Mouse (Mus musculus) heart, postnatal 14 days (tissue): ENCODE data around the gene Iqcn. TPM values are rescaled to one million over a fixed set of nuclear protein-coding genes. Genes with fewer than 3 reads are reported as not detected.

Experiments
- DNase-seq, 2 experiments: peaks; one replicate each; pipeline ENCODE4 v3.0.0; 2021 to 2022
- intact Hi-C: fragments of 180-260 bp; cut with DNase I; formaldehyde crosslinking; loops from one replicate; pipeline ENCODE4 v1.15.1; 2025
- total RNA-seq, 2 experiments: library from RNA; stranded (reverse); gene quantifications; 2 replicates each; pipeline ENCODE4 v1.2.3; 2021

The Iqcn gene
- total RNA-seq, 2 experiments from 2014 or later = 0.10 to 0.12 TPM

DNA sequence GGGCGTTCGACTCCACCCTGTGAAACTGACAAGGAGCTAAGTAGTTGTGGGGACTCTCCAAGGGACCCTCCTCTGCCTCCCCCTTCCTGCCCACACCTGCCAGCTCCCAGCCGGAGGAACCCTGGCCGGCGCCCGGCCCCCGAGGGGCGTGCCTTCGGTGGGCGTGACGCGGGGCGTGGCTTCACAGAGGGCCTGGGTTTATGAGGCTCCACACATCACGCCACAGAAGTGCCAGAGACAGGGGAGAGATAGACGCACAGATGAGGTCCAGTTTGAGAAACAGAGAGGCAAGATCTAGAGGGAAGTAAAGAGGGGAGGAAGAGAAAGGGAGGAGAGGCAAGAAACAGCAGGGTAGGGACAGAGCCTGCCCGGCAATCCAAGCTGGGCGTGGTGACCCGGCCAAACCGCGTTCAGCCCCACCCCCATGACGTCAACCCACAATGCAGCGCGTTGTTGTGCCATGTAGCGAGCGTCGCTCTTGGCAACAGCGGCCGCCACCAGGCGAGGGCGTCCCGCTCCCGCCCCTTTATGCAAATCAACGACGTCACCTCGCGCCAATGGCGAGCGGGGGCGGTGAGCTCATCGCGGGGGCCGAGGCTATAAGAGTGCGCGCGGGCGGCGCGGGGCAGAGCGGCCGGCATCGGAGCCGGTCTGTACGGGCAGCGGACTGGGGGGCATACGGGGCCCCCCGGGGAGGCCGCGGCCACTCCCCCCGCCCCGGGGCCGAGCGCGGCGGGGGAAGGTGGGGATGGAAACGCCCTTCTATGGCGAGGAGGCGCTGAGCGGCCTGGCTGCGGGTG lies 4.7 kb upstream of the Iqcn start, which contains the start of gene Jund:
Jund (plus strand) TSS at position 640 of the 800 bp plus-strand sequence.
- intact Hi-C loops = no loop called here
- DNase-seq = peak; percentile 100

DNA sequence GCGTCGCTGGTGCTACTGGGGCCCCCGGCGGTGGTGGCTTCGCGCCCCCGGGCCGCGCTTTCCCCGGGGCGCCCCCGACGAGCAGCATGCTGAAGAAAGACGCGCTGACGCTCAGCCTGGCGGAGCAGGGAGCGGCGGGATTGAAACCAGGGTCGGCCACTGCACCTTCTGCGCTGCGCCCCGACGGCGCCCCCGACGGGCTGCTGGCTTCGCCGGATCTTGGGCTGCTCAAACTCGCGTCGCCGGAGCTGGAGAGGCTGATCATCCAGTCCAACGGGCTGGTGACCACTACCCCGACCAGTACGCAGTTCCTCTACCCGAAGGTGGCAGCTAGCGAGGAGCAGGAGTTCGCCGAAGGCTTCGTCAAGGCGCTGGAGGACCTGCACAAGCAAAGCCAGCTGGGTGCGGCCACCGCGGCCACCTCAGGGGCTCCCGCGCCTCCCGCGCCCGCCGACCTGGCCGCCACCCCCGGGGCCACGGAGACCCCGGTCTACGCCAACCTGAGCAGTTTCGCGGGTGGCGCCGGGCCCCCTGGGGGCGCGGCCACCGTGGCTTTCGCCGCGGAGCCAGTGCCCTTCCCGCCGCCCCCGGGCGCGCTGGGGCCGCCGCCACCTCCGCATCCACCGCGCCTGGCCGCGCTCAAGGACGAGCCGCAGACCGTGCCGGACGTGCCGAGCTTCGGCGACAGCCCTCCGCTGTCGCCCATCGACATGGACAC lies 4.0 kb upstream of the Iqcn start:
- intact Hi-C loops = no loop called here
- peak in 1 of 2 experiments; percentile 69 for DNase-seq

DNA sequence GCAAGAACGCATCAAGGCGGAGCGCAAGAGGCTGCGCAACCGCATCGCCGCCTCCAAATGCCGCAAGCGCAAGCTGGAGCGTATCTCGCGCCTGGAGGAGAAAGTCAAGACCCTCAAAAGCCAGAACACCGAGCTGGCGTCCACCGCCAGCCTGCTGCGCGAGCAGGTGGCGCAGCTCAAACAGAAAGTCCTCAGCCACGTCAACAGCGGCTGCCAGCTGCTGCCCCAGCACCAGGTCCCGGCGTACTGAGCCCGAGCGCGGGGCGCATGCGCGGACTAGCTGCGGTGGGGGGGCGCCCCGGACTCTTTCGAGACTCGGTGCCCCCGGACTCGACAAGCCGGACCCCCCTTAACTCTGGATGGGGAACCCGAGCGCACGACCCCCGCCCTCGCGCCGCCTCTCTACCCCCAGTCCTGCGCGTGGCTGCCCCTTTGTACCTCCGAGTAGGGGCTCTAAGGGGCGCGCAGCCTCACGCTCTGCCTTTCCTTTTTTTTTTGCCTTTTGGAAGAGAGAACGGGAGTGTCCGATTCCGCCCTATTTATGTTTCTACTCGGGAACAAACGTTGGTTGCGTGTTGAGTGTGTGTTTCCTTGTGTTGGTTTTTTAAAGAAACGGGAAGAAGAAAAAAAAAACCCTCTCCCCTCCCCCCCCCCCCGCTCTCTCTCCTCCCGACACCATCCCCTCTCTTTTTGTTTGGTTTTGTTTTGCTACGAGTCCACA lies 3.3 kb upstream of the Iqcn start:
- intact Hi-C loops = loop anchor here (1.0 to 5.0 kb wide), 3 partner anchors 28 to 88 kb away; no protein-coding TSS in a partner anchor

DNA sequence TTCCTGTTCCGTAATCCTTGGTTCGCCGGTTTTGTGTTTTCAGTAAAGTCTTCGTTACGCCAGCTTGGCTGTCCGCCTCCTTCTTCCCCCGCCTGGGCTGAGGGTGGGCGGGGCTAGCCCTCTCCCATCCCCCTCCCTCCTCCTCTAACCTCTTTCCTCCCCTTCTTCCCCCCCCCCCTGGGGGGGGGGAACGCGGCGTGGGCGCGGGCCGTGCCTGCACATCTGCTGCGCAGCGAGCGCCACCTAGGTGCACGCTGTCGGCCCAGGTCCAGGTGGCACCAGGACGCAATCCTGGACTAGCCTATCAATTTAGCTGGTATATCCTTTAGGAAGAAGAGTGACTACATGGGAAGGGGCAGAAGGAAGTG lies 2.7 kb upstream of the Iqcn start:
- DNase-seq = peak; percentile 90 to 92
- intact Hi-C loops = loop anchor here (1.0 to 5.0 kb wide), 3 partner anchors 28 to 88 kb away; no protein-coding TSS in a partner anchor

More for the DNA sequence above, 3.3 kb upstream of the Iqcn start:
- DNase-seq = peak; percentile 84 to 85

DNA sequence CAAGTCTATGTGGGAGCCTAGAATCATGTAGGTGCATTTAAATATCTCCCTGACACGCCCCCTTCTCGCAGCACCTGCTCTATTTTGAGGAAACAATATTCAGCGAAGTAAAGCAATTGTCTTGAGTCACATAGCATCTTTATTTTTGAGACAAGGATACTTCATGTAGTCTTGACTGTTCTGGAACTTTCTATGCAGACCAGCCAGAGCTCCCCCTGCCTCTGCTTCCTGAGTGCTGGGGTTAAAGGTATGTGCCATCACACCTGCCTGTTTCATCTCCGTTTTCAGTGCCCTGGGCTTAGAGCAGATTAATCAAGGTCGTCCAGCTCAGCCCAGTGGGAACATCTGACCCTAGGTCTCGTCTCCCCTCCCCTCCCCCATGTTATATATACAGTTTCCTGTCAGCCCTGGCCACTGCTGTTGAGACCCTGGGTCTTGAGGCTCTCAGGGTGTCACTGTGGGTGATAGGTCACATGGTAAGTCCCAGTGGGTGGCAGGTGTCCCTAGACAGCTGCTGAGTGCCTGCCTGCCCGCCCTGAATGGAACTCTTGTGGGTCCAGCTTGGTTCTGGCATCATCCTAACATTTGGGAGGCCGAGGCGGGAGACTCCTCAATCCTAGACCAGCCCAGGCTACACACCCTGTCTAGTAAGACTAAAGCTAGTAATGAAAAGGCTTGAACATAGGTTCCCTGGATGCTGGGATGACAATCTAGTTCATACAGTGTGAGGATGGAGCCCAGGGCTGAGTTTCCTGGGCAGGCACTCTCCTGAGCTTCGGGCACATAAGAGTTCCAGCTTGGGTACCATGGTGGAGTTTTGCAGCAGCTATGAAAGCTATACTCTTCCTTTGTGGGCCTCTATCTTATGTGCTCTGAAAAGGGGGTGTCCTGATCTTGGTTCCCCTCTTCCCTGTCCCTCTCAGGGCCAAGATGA lies 1.9 kb upstream of the Iqcn start:
- intact Hi-C loops = loop anchor here (5.0 kb wide), 2 partner anchors 74 to 89 kb away; no protein-coding TSS in a partner anchor
- DNase-seq = no peak

DNA sequence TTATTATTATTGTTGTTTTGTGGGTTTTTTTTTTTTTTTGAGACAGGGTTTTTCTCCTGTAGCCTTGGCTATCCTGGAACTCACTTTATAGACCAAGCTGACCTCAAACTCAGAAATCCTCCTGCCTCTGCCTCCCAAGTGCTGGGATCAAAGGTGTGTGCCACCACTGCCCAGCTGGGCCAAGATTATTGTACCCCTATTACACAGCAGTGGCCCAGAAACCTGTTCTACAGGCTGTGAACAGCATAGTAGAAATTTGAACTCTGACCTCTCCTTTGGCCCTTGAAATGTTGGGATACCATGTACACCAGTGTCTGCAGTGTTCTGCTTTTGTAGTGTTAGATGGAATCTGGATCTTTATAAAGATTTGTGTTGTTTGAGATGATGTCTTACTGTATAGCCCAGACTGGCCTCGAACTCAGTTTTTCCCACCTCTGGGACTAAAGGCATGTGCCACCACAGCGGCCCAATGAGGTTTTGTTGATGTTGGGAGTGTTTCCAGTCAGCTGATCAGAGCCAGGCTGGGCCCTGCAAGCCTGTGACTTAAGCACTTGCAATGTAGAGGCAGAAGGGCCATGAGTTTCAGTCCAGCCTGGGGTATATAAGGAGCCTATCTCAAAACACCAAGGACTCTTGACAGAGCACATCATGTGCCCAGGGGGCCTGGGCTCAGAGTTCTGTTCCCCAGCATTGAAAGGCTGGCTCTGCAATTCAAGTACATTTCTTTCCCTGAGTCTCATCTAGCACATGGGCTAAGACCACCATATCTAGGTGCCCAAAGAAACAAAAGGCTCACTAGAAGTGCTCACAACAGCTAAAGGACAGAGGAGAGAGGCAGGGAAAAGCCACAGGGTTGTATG lies 1.0 kb upstream of the Iqcn start:
- DNase-seq = no peak
- intact Hi-C loops = loop anchor here (5.0 kb wide), 2 partner anchors 75 to 90 kb away; no protein-coding TSS in a partner anchor

DNA sequence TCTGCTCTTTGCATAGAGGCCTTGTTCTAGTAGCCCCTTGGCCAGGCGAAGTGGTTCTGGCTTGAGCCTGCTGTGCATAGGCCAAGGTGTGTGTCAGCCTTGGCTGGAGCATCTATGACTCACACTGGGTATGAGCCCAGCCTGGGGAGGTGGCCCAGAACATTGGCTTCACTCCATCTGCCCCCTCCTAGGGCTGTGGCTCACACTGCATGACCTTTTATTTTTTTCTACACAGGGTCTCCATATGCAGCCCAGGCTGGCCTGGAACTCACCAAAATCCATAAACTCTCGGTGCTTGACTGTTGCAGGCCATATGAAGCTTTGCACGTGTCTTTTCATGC lies 445 bp upstream of the Iqcn start:
- peak; percentile 83 to 88 for DNase-seq
- intact Hi-C loops = loop anchor here (5.0 kb wide), 2 partner anchors 76 to 91 kb away; no protein-coding TSS in a partner anchor

DNA sequence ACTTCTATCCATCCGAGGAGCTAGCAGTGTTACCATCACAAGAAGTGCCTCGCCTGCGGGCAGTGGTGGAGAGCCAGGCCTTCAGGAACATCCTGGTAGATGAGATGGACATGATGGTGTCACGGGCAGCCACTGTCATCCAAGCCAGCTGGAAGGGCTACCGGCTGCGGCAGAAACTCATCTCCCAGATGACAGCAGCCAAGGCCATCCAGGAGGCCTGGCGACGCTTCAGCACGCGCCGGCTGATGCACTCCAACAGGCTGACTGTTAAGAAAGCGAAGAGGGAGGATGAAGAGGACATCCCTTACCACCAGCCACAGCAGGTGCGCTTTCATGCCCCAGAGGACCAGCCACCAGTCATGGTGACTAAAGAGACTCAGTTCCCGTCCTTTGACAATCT lies 5.0 kb downstream of the Iqcn start:
- intact Hi-C loops = no loop called here
- no peak for DNase-seq

DNA sequence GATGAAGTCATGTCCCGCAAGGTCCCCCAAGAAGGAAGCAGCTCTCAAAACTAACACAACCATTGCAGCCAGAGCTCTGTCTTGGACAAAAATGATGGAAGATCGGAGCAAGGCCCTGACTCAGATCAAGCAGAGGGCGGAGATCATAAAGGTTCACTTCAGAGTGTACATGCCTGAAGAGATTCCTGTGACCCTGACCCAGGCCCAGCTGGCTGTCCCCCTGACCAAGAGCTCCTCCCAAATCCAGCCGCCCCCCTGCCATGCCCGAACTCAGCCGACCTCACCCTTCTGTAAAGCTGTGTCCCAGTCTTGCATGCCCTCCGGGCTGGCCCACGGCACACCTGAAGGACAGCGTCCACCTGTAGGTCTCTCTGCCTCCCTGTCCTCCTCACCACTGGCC lies 6.5 kb downstream of the Iqcn start:
- no peak for DNase-seq
- intact Hi-C loops = no loop called here

DNA sequence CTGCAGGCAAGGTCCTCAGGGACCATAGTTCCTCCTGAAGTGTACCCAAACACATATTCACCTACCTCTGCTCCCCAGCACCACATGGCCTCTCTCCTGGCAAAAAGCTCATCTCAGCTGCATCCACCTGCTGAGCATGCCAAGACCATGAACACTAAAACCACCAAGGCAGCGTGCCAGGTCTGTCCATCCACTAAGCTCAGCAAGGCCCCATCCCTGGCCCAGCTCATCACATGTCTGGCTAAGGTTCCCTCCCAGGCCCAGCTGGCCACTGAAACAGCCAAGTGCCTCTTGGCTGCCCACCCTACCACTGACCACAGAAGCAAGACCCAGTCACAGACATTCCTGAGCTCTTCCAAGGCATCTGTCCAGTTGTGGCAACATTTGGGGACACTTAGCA lies 7.0 kb downstream of the Iqcn start:
- DNase-seq = peak; percentile 47 to 54
- intact Hi-C loops = no loop called here

DNA sequence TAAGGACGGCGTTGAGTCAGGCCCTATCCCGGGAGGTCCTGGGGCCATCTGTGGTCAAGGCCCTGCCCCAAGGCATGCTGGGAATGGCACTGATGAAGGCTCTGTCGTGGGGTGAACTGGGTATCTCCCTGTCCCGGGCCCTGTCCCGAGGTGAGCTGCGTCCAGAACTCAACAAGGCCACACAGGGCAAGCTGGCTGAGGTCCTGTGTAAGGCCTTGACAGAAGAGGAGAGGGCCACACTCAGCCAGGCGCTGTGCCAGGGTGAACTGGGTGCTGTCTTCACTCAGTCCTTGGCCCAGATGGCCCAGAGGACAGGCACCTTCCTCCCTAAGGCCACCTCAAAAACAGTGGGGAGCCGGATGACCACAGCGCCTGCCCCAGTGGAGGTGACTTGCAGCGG lies 7.8 kb downstream of the Iqcn start:
- no peak for DNase-seq
- intact Hi-C loops = no loop called here

DNA sequence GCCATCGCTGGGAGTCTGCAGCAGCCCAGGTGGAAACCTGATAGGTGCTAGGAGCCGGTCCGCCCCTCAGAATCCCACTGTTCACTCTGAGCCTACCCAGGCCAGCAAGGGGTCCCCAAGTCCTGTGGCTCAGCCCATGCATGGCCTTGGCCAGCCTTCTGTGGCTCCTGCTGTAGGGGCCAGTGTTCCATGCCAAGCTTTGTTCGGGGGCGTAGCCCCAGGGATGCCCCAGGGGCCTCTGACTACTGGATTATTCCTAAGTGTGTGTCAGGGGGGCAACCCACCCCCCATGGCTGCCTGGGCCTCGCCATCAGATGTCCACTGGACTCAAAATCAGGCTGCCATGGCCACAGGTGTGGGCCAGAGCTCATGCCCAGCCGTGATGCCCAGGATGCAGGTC lies 10.7 kb downstream of the Iqcn start:
- no peak for DNase-seq
- intact Hi-C loops = no loop called here

DNA sequence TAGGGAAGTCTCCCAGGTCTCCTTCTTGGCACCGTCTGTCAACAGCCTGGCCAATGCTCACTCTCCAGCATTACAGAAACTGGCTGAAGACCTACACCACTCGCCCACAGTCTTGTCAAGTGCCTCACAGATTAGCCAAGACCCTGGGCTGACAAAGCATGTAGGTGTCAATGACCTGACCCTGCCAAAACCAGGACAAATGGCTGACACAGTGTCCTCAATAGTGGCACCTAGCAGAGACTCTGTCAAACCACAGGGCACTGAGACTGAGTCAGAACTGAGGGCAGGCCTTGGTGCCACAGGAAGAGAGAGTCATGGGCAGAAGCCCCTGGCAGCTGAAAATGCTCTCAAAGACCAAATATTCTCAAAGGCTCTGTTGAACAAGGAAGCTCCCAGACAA lies 11.8 kb downstream of the Iqcn start:
- intact Hi-C loops = no loop called here
- no peak for DNase-seq

DNA sequence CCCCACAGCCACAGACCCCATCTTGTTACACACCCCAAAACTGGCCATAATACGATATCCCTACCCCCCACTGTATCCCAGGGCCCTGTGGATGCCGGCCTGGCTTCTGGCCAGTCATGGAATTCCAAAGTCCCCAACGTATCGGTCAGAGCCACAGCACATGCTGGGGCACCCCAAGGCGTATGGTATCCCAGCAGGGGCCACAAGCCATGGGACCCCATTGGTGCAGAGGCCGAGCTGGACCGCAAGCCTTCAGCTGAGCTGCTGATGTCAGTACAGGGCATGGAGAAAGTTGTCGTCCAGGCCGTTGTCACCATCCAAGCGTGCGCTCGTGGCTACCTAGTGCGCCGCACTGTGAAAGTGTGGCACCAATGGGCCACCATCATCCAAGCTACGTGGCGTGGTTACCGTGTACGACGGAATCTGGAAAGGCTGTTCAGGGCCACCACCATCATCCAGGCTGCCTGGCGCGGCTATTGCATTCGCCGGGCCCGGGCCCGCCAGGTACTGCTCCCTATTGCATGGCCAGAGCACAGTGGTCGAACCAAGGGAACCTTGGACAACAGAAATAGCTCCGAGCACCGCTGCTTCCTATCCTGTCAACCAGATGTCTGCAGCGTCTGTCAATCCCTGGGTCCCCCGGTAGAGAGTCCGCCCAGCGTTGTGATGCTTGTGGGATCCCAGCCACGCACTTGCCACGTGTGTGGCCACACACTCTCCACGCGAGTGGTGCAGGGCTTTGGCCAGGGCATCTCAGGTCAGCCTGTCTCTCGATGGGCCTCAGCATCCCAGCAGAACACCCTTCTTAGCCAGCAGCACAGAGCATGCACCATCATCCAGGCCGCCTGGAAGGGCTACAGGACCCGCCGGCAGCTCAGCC lies 13.5 kb downstream of the Iqcn start:
- no peak for DNase-seq
- intact Hi-C loops = no loop called here

DNA sequence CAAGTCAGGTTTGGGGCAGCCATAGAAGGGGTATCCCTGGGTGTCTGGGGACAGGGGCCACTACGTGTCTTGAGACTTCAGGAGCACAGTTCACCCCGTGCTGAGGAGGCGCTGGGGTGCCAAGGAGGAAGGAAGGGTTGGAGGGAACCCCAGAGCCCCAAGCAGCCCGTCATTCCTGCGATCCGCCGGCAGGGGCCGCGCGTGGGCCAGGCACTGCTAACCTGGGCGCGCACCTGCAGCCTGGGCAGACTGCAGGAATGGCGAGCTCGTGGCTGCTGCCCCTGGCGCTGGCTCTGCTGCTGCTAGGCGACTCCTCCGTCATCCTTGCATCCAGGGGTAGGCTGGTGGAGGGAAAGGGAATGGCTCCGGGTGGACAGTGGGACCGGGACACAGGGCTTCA lies 15.0 kb downstream of the Iqcn start, which contains the start of gene Gm3336:
Gm3336 (plus strand) TSS at position 247 of the 400 bp plus-strand sequence.
- DNase-seq = peak; percentile 71 to 74
- intact Hi-C loops = no loop called here

DNA sequence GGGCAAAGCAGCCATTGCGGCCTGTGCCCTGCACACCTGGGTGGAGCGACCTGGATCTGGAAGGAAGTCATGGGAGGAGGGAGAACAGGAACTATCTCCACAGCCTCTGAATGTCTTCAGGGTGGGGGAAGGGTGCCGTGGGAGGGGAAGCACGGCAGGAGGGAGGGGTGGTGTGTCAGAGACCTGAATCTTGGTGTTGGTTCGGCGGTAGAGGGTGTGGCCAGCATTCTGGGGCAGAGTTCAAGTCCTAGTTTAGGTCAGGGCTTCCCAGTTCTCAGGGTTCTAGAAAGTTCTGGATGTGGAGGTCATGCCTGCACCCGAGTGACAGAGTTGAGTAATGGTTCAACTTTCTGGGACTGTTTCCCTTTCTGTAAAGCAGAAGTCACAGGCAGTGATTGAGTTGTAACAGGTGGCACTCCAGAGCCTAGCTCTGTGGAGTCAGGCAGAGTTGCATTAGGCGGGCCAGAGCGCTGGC lies 16.6 kb downstream of the Iqcn start:
- no peak for DNase-seq
- intact Hi-C loops = loop anchor here (1.0 kb wide), 3 partner anchors 32 to 124 kb away; no protein-coding TSS in a partner anchor

DNA sequence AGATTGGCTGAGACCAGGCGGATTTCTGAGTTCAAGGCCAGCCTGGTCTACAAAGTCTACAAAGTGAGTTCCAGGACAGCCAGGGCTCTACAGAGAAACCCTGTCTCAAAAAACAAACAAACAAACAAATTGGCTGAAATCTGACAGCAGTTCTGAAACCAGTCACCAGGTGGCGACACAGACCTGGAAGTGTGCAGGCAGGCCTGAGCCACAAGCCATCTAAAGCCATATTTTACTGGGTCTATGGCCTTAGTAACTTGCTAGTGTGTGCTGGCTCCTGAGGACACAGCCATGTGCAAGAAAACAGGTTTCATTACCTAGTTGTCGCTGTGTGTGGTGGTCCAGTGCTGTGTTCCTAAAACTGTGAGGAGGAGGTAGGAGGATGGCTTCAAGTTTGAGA lies 17.5 kb downstream of the Iqcn start:
- intact Hi-C loops = loop anchor here (1.0 kb wide), 3 partner anchors 32 to 124 kb away; no protein-coding TSS in a partner anchor
- DNase-seq = peak; percentile 83 to 88

DNA sequence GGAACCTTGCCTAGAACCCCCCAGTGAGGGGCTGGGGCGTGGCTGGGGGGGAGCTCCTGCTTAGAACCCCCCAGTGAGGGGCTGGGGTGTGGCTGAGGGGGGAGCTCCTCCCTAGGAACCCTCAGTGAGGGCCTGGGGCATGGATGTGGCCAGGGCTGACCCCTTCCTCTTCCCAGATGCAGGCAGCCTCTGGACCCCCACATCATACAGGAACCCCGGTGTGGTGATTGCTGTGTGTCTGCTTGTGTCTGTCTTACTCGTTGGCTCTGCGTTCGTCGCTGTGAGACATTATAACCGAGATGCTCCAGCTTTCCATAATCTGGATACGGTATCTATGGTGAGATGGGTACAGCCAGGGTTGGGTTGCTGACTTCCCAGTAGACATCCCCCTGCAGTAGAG lies 18.3 kb downstream of the Iqcn start:
- DNase-seq = no peak
- intact Hi-C loops = no loop called here
